Mouse (Mus musculus) adipocyte (in vitro differentiated cells): ENCODE measurements around the gene Cped1.
"Not testable (repeated sequence)": the region's sequence is repeated elsewhere in the genome, so short reads cannot be mapped to it uniquely, and the experiment has no call there.

ENCODE experiments used
- DNase-seq: peaks from one replicate; pipeline ENCODE4 v3.0.0-alpha.2; 2016; ENCODE audit warnings: low spot score

Cped1 gene

DNA sequence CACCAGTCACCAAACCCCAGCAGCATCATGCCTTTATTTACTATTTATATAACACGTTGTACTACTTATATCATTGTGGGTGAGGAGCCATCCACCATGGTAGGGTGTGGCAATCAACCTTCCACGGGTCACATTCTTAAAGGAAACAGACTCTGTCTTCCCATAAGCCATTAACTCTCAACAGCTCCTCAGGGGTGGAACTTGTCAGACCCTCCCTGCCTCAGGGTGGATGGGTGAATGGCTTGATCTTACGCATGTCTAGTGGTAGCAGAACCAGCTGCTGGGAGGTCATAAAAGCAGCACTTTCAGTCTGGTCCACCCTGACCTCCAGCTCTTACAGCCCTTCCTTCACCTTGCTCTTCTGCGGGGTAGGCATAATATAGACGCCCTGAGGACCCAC, 100.3 kb downstream of the Cped1 start:
- no peak for DNase-seq

DNA sequence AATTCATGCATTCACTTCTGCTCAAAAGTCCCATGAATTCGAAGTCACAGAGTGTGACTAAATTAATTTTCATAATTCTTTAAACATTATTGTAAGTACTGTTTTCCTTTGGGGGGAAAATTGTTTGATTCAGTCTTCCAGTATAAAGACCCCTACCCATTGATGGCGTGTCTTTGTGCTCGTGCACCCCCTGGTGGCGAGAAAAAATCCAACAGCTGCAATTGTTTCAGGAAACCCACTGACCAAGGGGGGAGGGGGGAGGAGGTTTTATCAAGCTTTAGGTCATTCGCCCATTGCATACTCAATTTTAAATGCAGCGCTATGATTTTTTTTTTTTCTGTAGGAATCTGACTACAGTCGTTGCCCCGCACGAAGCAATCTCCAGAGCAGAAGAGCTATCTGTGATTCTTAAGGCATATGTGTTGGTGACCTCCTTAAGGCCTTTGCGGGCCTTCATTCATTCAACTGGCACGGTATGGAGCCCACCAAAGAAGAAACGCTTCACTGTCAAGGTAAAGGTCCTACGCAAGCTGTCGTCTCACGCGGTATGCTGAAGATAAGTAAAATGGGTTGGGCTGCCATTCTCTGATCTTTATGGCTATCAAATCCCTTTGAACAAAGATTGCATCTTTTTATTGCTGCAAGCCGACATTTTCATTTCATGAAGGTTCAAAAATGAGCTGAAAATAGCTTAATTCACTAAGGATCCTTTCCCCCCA, 102.8 kb downstream of the Cped1 start:
- peak; percentile 73 for DNase-seq

DNA sequence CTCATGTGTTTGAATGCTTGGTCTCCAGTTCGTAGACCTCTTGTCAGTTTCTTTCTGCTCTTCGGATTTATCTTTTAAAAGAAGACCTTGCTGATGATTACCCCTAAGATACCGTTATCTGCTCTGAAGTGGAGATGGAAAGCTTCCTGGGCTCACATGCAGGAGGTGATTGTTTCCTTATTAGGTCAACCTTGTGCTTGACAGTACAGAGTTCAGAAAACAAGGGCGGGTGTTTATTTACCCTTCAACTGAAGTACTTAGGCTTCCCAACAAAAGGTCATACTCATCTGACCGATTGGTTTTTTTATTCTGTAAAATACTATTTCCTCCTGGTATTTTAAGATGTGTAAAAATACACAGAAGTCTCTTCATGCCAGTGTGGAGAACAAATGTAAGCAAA, 106.1 kb downstream of the Cped1 start:
- no peak for DNase-seq

DNA sequence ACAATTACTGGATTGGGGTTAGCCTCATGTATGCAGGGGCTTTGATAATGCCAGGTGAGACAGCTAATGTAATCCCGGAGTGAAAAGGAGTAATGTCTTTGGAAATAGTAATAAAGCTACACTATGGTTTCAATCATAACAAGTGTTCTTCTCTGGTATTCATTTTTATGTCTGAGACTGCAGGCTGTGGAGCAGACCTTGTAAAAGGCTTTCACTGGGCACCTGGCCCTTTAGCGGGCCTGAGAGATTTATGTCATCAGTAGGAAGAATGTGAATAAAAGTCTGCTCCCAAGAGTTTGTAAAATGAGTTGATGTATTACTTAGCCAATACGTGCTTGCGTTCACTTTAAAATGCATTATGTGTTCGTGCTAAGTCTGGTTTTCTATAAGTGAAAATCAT, 108.1 kb downstream of the Cped1 start:
- no peak for DNase-seq

DNA sequence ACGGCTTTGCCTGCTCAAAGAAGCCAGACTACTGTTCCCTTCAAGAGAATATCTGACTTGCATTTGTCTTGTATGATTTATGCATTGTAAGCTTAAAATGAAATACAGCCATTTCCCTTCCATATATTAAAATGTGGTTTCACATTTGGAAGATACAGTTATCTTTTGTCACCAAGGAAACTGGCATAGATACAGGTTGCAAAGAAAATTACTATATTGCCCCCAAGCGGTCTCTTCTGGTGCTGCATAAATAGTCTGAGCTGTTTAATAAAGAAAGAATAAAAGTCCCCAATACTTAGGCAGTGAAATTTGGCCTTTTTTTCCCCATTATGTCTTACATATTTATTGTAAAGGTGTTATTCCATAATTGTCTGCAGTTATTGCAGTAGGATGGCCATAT, 112.0 kb downstream of the Cped1 start:
- DNase-seq, result peak; percentile 79

DNA sequence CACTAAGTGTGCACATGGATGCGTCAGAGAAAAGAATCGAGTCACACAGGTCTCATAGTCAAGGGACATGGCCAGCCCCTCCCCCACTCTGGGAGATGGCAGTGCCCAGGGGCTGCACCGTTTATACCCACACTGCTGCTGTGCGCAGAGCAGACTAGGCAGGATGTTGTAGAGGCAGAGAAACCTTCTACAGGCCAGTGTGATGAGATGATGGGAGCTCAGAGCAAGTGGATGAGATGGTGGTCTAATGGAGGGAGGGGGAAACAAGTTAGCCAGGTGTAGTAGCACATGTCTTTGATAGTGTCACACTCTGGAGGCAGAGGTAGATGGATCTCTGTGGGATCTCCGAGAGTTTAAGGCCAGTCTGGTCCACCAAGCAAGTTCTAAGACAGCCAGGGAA, 114.1 kb downstream of the Cped1 start:
- DNase-seq, result no peak

DNA sequence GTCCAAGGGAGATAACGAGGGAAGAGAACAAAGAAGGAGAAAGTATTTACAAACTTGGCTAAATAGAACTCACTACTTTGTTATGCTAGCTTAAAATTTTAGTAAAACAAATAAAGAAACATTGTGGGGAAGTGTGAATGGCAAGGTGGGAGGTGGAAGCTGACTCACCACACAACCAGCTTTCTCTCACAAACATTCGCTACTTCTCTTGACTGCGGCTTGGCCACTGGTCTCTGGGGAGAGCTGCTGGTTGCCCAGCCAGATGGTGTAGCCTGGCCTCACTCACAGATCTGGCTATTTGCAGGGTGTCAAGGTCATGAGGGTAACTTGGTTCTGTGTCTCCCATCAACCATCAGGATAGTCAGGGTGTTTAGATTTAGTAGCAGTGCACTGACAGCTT, 116.2 kb downstream of the Cped1 start:
- DNase-seq, result no peak

DNA sequence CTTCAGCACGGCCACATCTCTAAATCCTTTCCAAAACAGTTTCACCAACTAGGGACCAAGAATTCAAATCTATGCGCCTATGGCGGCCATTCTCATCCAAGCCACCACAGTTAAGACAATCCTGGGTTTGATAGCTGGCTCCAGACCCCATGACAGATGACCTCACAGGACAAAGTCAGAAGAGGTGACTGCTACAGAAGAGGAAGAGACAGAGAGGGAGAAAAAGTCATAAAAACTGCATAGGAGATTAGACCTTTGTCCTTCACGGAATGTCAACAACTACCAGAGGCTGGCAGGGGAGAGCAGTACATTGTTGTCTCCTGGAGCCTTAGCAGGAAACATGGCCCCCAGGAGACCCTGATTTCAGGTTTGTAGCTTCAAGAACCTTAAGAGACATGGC, 117.0 kb downstream of the Cped1 start:
- DNase-seq, result no peak

DNA sequence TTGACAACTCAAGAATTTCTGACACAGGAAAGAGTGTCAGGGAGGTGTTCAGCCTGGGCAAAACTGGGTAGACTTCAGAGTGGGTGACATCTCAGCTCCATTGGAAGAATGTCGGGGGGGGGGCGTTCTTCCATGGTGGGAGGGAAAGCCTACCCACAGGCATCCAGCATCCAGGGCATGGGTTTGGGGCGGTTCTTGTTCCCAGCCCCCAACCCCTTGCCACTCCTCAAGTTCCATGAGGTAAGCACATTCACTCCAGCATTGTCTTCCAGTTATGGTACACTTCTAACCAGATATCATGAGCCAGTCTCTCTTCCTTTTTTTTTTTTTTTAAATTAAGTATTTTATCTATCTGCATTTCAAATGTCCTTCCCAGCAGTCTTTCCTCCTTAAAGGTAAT, 118.0 kb downstream of the Cped1 start:
- no peak for DNase-seq

DNA sequence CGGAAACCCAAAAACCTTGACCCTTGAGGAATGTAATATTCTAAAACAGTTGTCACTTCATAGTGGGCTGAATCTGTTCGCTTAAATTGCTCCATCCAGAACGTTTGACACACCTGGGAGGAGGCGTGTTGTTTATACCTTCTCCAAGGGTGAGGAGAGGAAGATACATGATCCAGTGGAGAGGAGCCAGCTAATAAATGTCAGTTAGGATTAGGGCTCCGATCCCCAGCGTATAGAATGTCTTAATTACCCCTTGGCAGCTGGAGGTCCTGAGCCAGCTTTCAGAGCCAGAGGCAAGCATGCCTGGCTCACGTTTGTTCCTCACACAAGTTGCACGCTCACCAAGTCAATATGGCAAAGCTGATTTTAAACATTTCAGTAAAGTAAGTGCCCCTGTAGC, 118.5 kb downstream of the Cped1 start:
- no peak for DNase-seq

DNA sequence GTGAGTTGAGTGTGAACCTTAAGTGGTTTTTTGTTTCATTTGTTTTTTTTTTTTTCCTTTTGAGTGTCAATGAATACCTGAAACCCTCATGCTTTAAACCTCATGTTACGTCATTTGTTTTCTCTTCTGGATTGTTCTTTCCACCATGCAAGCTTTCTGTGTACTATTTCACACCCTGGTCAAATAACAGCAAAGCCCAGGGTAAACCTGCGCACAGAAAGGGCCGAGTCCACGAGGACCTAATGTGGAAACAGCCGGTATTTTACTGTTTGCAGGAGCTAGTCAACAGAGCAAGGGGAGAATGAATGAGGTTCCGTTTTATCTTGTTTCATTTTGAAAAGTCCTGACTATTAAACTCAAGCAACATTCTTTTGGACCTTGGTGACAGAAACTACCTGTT, 128.4 kb downstream of the Cped1 start:
- DNase-seq, result no peak

DNA sequence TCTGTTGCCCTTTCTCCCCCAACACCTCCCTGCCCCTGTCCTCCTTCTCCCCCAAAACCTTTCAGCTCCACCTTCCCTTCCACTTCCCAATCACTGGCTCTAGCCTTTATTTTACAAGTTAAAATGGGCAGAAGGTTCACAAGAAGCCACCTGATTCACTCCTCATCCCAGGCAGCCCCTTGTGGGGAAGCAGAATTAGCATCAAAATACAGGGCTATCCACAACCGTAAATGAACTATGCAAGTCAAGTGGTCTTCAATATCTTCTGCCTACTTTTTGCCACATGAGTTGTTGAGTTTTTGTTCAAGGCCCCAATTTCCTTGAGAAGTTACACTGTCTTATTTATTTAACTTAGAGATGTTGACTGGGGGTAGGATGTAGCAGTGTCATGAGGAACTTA, 131.0 kb downstream of the Cped1 start:
- DNase-seq, result no peak

DNA sequence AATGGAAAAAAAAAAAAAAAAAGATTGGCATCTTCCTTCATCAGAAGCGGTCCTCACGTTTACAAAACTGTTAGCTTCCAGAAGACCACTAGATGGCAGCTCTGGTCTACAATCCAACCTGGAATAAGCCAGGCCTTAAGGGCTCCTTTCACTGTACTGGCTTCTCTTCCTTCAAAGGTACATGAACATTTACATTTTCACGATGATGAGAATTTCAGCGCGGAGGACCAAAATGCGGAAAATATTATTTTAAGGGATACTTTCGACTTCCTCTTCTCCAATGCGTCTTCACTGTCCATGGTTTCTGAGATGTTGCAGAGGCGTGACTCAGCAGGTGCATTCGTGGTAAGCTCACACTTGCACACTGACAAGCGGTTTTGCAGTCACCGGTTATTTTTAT, 136.4 kb downstream of the Cped1 start:
- DNase-seq, result peak; percentile 71

DNA sequence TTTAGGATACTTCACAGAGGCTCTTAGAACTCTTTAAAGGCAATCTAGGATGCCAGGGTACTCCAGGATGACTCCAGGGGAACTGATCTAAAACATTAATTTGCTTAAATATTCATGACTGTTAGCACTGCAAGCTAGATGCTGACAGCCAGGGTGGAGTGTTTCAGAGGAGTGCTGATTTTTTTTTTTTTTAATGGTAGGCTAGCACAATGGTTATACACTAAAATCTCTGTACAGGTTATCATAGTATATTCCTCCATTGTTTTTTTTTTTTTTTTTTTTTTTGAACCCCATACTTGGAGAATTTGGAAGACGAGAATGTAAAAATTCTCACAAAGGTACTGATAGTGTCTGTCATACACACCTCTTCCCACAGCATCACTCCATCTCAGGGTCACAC, 137.0 kb downstream of the Cped1 start:
- DNase-seq, result no peak

DNA sequence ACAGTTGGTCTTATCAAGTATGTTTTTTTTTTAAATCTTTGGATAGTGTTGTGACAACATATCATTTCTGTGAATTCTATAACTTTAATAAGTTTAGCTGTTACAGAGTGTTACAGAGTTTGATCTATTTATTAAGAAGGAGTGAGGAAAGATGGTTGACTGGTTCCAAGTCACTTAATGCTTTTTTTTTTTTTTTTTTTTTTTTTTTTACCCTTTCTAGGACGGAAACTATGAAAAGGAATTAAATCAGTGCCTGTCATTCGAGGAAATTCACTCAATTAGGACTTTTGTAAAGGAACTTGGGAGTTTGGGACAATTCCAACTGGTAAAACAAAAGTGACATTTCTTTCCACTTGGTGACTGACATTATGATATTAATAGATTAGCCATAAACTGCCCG, 137.6 kb downstream of the Cped1 start:
- DNase-seq, result no peak

DNA sequence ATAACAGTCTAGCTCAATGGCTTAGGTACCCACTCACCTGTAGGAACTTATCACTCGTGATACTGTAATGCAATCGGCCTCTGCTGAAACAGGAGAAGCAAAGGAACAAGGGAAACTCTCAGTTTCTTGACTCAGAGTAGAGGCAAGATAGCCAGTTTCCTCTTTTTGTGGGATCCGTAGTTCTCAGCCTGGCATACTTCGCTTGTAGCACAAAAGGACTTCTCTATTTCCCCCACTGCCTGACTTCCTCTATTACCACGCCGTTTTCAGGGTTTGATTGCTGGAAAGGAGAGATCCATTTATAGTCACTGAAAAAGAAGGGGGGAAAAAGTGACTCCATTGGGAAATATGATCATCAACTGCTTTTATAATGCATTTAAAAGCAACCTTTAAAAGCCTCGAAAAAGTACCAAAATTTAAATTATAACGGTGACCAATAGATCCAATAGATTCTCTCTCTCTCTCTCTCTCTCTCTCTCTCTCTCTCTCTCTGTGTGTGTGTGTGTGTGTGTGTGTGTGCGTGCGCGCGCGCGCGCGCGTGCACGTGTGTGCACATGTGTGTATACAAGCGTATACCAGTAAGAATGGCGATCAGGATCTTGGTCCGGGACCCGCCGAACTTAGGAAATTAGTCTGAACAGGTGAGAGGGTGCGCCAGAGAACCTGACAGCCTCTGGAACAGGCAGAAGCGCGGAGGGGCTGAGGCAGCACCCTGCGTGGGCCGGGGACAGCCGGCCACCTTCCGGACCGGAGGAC, 139.0 kb downstream of the Cped1 start:
- DNase-seq, result not testable (repeated sequence)

DNA sequence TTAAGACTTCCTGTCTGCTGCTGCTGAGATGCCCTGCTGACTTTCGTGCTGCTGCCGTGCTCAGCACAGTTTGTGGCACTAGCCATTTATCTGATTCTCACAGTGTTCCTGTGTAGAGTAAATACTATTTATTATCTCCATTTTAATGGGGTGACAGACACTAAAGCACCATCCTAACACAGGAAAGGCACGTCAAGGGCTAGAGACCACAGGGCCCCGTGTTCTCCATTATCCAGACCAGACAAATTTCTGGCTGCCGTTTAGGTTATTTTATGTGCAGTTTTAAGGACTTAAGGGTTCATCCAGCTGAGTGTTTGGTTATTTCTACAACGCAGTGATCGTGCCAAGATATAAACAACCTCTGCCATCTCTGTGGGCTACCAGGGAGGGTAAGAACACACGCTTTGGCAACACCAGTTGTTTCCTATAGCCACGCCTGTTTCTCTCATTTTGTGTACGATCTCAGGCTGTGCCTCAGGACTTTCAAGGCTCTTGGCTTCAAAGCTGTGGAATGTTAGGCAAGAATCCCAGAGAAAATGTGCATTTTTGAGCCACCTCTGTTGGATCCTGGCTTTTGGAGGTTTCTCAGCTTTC, 149.4 kb downstream of the Cped1 start:
- no peak for DNase-seq

DNA sequence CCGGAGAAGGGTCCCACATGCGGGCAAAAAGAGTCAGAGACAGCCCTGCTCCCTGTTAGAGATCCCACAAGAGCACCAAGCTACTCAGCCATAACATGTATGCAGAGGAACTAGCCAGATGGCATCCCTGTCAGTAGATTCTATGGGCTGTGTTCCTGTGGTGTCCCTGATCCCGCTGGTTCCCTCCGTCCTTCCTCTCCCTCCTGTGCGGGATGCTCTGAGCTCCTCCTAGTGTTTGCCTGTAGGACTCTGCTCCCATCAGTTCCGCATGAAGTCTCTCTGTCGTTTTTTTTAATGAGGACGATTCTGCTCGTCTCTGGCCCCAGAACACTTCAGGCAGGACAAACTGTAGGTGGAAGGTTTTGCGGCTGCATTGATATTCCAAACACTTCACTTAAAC, 151.1 kb downstream of the Cped1 start:
- DNase-seq, result no peak

DNA sequence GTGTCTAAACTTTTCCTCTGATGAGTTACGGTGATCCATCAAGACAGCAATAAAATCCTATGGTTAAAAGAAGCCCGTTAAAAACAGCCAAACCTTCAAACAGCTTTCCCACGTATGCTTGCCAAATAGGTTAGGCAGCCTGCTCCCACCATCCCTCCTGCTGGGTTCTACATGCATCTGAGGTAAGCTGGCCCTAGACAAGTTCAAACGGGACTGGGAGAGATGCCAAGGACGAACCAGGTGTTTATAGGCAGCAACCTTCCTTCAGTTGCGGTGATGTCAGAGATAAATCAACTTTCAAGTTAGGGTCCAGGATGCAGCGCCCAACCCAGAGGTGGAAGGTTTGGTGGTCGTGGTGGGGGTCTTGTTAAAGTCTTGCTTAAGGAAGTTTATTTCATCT, 155.1 kb downstream of the Cped1 start:
- no peak for DNase-seq

DNA sequence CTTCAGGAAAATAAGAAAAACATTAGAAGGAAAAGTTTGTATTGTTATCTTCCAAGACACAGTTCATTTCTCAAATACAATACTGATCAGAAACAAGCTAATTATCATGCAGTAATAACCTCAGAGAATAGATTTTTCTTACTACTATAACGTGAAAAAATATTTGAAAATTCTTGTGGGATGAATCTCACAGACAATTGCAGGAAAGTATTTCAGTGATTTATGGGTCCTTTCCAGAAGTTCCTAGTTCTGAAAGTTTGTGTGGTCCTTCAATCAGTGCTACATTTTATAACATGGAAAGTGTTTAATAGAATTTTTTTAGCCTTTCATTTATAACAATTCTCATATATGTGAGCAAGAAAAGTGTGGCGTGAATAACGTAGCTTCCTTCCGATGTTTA, 161.5 kb downstream of the Cped1 start:
- DNase-seq, result no peak

DNA sequence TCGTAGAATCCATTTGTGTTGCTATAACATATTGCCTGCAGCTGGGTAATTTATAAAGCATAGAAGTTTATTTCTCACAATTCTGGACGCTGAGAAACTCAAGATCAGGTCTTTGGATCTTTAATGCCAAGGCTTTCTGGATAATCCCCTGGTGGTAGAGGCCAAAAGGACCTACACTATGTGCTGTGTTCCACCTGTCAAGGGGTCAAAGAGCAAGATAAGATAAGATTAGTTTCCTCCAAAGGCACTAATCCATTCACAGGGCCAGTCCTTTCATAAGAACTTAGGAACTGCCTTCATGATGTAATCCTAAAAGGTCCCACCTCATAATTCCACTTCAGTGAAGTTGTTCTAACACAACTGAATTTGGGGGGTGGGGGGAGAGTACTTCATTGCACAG, 162.8 kb downstream of the Cped1 start:
- DNase-seq, result no peak

DNA sequence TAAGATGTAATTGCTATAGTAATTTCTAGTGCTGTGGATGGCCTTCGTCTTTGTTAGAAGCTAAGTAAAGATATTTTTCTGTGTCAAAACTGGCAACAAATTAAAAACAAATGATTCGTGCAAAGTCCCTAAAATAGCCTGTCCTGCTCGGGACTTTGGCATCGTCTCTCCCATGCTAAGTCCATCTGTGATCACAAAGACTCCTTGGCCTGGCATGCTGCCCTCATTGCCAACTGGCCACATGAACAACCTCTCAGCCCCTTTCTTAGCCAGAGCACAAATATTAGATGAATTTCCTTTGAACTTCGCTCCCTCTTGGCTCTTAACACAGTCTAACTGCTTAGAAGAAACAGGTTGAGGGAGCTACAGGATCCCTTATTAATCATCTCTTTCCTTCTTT, 171.7 kb downstream of the Cped1 start:
- peak; percentile 82 for DNase-seq

DNA sequence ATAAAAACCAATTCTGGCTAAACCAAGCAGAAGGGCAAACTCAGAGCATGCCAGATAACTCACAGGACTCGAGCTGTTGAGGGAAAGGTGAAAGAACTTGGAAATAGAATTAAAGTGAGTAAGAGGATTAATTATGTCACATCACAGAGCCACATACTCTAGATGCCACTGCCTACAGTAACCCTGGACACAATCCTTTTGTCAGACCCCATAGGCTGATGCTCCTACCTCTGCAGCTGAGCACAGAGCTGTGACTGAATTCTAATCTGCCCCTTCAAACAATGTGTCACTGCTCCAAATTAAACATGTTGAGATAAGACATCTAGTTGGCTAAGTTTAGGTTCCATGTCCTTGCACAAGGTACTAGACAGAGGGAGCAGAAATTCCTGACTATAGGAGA, 176.2 kb downstream of the Cped1 start:
- DNase-seq, result no peak

DNA sequence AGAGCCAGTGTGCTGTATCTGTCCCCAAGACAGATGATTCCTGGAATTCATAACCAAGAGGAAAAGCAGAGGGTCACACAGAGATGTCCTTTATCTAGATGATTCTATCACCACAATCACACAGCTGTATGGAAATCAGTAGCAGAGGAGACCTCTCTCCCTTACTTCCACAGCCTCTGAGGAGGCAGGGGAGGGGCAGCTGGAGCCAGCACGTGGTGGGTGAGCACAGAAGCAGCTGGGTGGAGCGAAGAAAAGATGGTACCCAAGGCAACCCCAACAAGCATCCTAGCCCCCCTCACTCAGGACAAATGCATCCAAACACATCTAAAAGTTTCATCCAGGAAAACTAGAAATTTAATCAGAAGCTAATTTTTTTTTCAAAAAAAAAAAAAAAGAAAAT, 182.7 kb downstream of the Cped1 start:
- no peak for DNase-seq
